Mouse (Mus musculus): ENCODE measurements around the gene Cul1. TPM values are rescaled to one million over a fixed set of nuclear protein-coding genes. Genes with fewer than 3 reads are reported as not detected.

Gene Cul1
- 85.4 TPM for total RNA-seq (2023)

GRCm38 (mm10) chr6:47453098-47453497 is at the start of gene Cul1:
Cul1 (plus strand) TSS chr6:47453398.

Other genes starting within 250 kb of the Cul1 start
- 21.5 TPM for gene Ezh2, start 141.9 kb downstream of the Cul1 start, total RNA-seq (2023)

Data from CD4-positive naive resting alpha-beta T cell, adult 76 days (primary cell).